Mouse (Mus musculus): ENCODE data around the gene Fbxo11. TPM values are rescaled to one million over a fixed set of nuclear protein-coding genes. Genes with fewer than 3 reads are reported as not detected.
"Not testable (repeated sequence)": the region's sequence is repeated elsewhere in the genome, so short reads cannot be mapped to it uniquely, and the experiment has no call there.

Gene Fbxo11
- polyA plus RNA-seq, 2 experiments = 4.8 to 7.1 TPM

- H3K4me1 ChIP-seq (replicated peaks; ENCODE audit: control insufficient read depth in 2 of 2, insufficient read depth in 2 of 2, low read length in 1 of 2); H3K4me2 ChIP-seq (ENCODE audit: low read depth); DNase-seq (ENCODE audit: low read depth in 3 of 3, low spot score in 3 of 3); H3K9ac ChIP-seq (replicated peaks); H3K4me3 ChIP-seq (ENCODE audit: insufficient read depth in 1 of 2, low read depth in 2 of 2, low read length in 2 of 2); H3K27me3 ChIP-seq (ENCODE audit: control insufficient read depth, insufficient read depth, low read length); H3K36me3 ChIP-seq (replicated peaks; ENCODE audit: control insufficient read depth, insufficient read depth, low read depth); H3K9me3 ChIP-seq (ENCODE audit: control insufficient read depth, low read length); H3K27ac ChIP-seq: not testable (repeated sequence)
- WGBS (ENCODE audit: insufficient replicate concordance) = 45% methylated on average over 6 of the region's 8 CpGs
- peak; percentile 39 for TF ChIP-seq CTCF (IDR thresholded peaks at IDR 0.05; ENCODE audit: low read depth)
- peak; percentile 69 for ATAC-seq (ENCODE audit: insufficient read depth)
These were observed 96.6 kb downstream of the Fbxo11 start for GRCm38 (mm10) chr17:87968483-87968926.

- H3K9ac ChIP-seq (replicated peaks) = no peak overlapping the region
- ATAC-seq (ENCODE audit: insufficient read depth) = no peak
- H3K9me3 ChIP-seq (ENCODE audit: control insufficient read depth, low read length) = no peaks in the 10 kb centered on the region; the same call in 1 of the 2 replicates
- WGBS (ENCODE audit: insufficient replicate concordance) = 74% methylated on average over 13 of the region's 14 CpGs
- TF ChIP-seq CTCF (IDR thresholded peaks at IDR 0.05; ENCODE audit: low read depth) (no peak), EP300 (IDR thresholded peaks at IDR 0.05; ENCODE audit: low read depth) (no peak)
- H3K4me3 ChIP-seq (ENCODE audit: insufficient read depth in 1 of 2, low read depth in 2 of 2, low read length in 2 of 2) = no peak overlapping the region
- H3K27ac ChIP-seq = no peak overlapping the region
- no peaks in the 10 kb centered on the region for H3K36me3 ChIP-seq (replicated peaks; ENCODE audit: control insufficient read depth, insufficient read depth, low read depth)
- DNase-seq (ENCODE audit: low read depth in 3 of 3, low spot score in 3 of 3) = no peak
- H3K27me3 ChIP-seq (ENCODE audit: control insufficient read depth, insufficient read depth, low read length) = no peaks in the 10 kb centered on the region
- no peaks in the 10 kb centered on the region for H3K4me1 ChIP-seq (replicated peaks; ENCODE audit: control insufficient read depth in 2 of 2, insufficient read depth in 2 of 2, low read length in 1 of 2)
- no peak overlapping the region for H3K4me2 ChIP-seq (ENCODE audit: low read depth)
These were observed 101.7 kb downstream of the Fbxo11 start for GRCm38 (mm10) chr17:87963081-87964075.

- not testable (repeated sequence) for H3K9ac ChIP-seq (replicated peaks); H3K4me3 ChIP-seq (ENCODE audit: insufficient read depth in 1 of 2, low read depth in 2 of 2, low read length in 2 of 2); H3K27ac ChIP-seq; H3K27me3 ChIP-seq (ENCODE audit: control insufficient read depth, insufficient read depth, low read length); ATAC-seq (ENCODE audit: insufficient read depth); H3K4me1 ChIP-seq (replicated peaks; ENCODE audit: control insufficient read depth in 2 of 2, insufficient read depth in 2 of 2, low read length in 1 of 2); H3K9me3 ChIP-seq (ENCODE audit: control insufficient read depth, low read length); H3K4me2 ChIP-seq (ENCODE audit: low read depth); DNase-seq (ENCODE audit: low read depth in 3 of 3, low spot score in 3 of 3); H3K36me3 ChIP-seq (replicated peaks; ENCODE audit: control insufficient read depth, insufficient read depth, low read depth)
- 67% methylated on average over 5 of the region's 5 CpGs for WGBS (ENCODE audit: insufficient replicate concordance)
These were observed 105.2 kb downstream of the Fbxo11 start for GRCm38 (mm10) chr17:87959931-87960330.

- not testable (repeated sequence) for H3K4me2 ChIP-seq (ENCODE audit: low read depth); H3K27ac ChIP-seq; H3K9ac ChIP-seq (replicated peaks); H3K27me3 ChIP-seq (ENCODE audit: control insufficient read depth, insufficient read depth, low read length); H3K9me3 ChIP-seq (ENCODE audit: control insufficient read depth, low read length); H3K4me1 ChIP-seq (replicated peaks; ENCODE audit: control insufficient read depth in 2 of 2, insufficient read depth in 2 of 2, low read length in 1 of 2); H3K36me3 ChIP-seq (replicated peaks; ENCODE audit: control insufficient read depth, insufficient read depth, low read depth); DNase-seq (ENCODE audit: low read depth in 3 of 3, low spot score in 3 of 3); ATAC-seq (ENCODE audit: insufficient read depth); H3K4me3 ChIP-seq (ENCODE audit: insufficient read depth in 1 of 2, low read depth in 2 of 2, low read length in 2 of 2)
- WGBS (ENCODE audit: insufficient replicate concordance) = 82% methylated on average over 11 of the region's 11 CpGs
These were observed 105.7 kb downstream of the Fbxo11 start for GRCm38 (mm10) chr17:87959406-87959805.

- H3K27ac ChIP-seq = no peak overlapping the region
- H3K4me1 ChIP-seq (replicated peaks; ENCODE audit: control insufficient read depth in 2 of 2, insufficient read depth in 2 of 2, low read length in 1 of 2) = no peaks in the 10 kb centered on the region
- no peaks in the 10 kb centered on the region for H3K9me3 ChIP-seq (ENCODE audit: control insufficient read depth, low read length)
- no peak overlapping the region for H3K4me3 ChIP-seq (ENCODE audit: insufficient read depth in 1 of 2, low read depth in 2 of 2, low read length in 2 of 2)
- H3K9ac ChIP-seq (replicated peaks) = no peak overlapping the region
- H3K36me3 ChIP-seq (replicated peaks; ENCODE audit: control insufficient read depth, insufficient read depth, low read depth) = no peaks in the 10 kb centered on the region
- WGBS (ENCODE audit: insufficient replicate concordance) = 49% methylated on average over 8 of the region's 8 CpGs
- TF ChIP-seq CTCF (IDR thresholded peaks at IDR 0.05; ENCODE audit: low read depth) (peak; percentile 42), EP300 (IDR thresholded peaks at IDR 0.05; ENCODE audit: low read depth) (no peak)
- H3K4me2 ChIP-seq (ENCODE audit: low read depth) = no peak overlapping the region
- H3K27me3 ChIP-seq (ENCODE audit: control insufficient read depth, insufficient read depth, low read length) = no peaks in the 10 kb centered on the region
- DNase-seq (ENCODE audit: low read depth in 3 of 3, low spot score in 3 of 3) (no peak), ATAC-seq (ENCODE audit: insufficient read depth) (no peak)
These were observed 106.8 kb downstream of the Fbxo11 start for GRCm38 (mm10) chr17:87958283-87958682.
